Comparison of ENCODE assay signal across 9 mouse cellular contexts in genomic region chr1:133047575-133047974, GRCm38 (mm10). TPM values are rescaled to one million over a fixed set of nuclear protein-coding genes. Genes with fewer than 3 reads are reported as not detected.
DNase-seq lines count a peak whose midpoint lies in the region; ATAC-seq lines count a peak whose summit lies in the region.
"Had no signal": no experiment of that assay in that cellular context is flagged by ENCODE, and none has a peak within 500 bp of the region (broad histone marks: within the 10 kb centered on the region; RNA-seq: fewer than 3 reads in every experiment).

No protein-coding gene starts in this region.

- H3K4me2 ChIP-seq in heart, embryonic 11.5 days = peak overlapping the region; percentile 65
- H3K4me2 ChIP-seq in embryonic facial prominence, embryonic 15.5 days (replicated peaks) = peak overlapping the region; percentile 87
- peak overlapping the region; percentile 75 for H3K4me2 ChIP-seq in hindbrain, embryonic 16.5 days (ENCODE audit: low read length)
- H3K4me2 ChIP-seq in midbrain, embryonic 16.5 days (ENCODE audit: low read length) = peak overlapping the region; percentile 63

- H3K27ac ChIP-seq in heart, embryonic 11.5 days (ENCODE audit: low read depth, low read length) = no peak overlapping the region
- peak overlapping the region; percentile 73 for H3K27ac ChIP-seq in embryonic facial prominence, embryonic 15.5 days (replicated peaks)
- peak overlapping the region; percentile 72 for H3K27ac ChIP-seq in hindbrain, embryonic 16.5 days (ENCODE audit: low read depth, low read length)
- peak overlapping the region; percentile 98 for H3K27ac ChIP-seq in midbrain, embryonic 16.5 days (ENCODE audit: low read length)

- H3K4me1 ChIP-seq in heart, embryonic 11.5 days (ENCODE audit: control insufficient read depth, insufficient read depth, low read length) = peaks cover 45% of the 10 kb centered on the region
- peaks cover 29% of the 10 kb centered on the region for H3K4me1 ChIP-seq in embryonic facial prominence, embryonic 15.5 days
- peaks cover 29% of the 10 kb centered on the region for H3K4me1 ChIP-seq in hindbrain, embryonic 16.5 days (ENCODE audit: control insufficient read depth, insufficient read depth, low read depth, low read length)
- H3K4me1 ChIP-seq in midbrain, embryonic 16.5 days (ENCODE audit: control insufficient read depth, insufficient read depth, low read length) = peaks cover 32% of the 10 kb centered on the region

- no peaks in the 10 kb centered on the region for H3K9me3 ChIP-seq in heart, embryonic 11.5 days (replicated peaks; ENCODE audit: control insufficient read depth, low read length)
- H3K9me3 ChIP-seq in embryonic facial prominence, embryonic 15.5 days (replicated peaks) = no peaks in the 10 kb centered on the region
- H3K9me3 ChIP-seq in hindbrain, embryonic 16.5 days (ENCODE audit: control insufficient read depth, low read length) = no peaks in the 10 kb centered on the region
- no peaks in the 10 kb centered on the region for H3K9me3 ChIP-seq in midbrain, embryonic 16.5 days (replicated peaks; ENCODE audit: control insufficient read depth, low read length, poor library complexity, severe bottlenecking)

- WGBS in heart, embryonic 11.5 days (ENCODE audit: insufficient replicate concordance) = 53% methylated on average over 8 of the region's 8 CpGs
- WGBS in embryonic facial prominence, embryonic 15.5 days = 33% methylated on average over 8 of the region's 8 CpGs
- WGBS in hindbrain, embryonic 16.5 days = 25% methylated on average over 8 of the region's 8 CpGs
- 29% methylated on average over 8 of the region's 8 CpGs for WGBS in midbrain, embryonic 16.5 days

- H3K27me3 ChIP-seq in heart, embryonic 11.5 days (ENCODE audit: control insufficient read depth, insufficient read depth, low read length) = no peaks in the 10 kb centered on the region
- no peaks in the 10 kb centered on the region for H3K27me3 ChIP-seq in embryonic facial prominence, embryonic 15.5 days
- H3K27me3 ChIP-seq in hindbrain, embryonic 16.5 days (replicated peaks; ENCODE audit: control insufficient read depth, insufficient read depth, low read length) = no peaks in the 10 kb centered on the region
- no peaks in the 10 kb centered on the region for H3K27me3 ChIP-seq in midbrain, embryonic 16.5 days (ENCODE audit: control insufficient read depth, insufficient read depth, low read depth, low read length)

- H3K9ac ChIP-seq in heart, embryonic 11.5 days (ENCODE audit: low read depth, low read length) = peak overlapping the region; percentile 92
- H3K9ac ChIP-seq in embryonic facial prominence, embryonic 15.5 days = 0 out of 2 replicates have a peak overlapping the region, but pooled peaks have one; percentile 4
- peak overlapping the region; percentile 99 for H3K9ac ChIP-seq in hindbrain, embryonic 16.5 days (ENCODE audit: low read depth, low read length)
- peak overlapping the region; percentile 99 for H3K9ac ChIP-seq in midbrain, embryonic 16.5 days (ENCODE audit: low read depth, low read length)

- peak overlapping the region; percentile 64 for H3K4me3 ChIP-seq in heart, embryonic 11.5 days (ENCODE audit: low read depth, low read length)
- H3K4me3 ChIP-seq in embryonic facial prominence, embryonic 15.5 days (replicated peaks) = peak overlapping the region; percentile 84
- peak overlapping the region; percentile 90 for H3K4me3 ChIP-seq in hindbrain, embryonic 16.5 days (ENCODE audit: low read length)
- peak overlapping the region; percentile 89 for H3K4me3 ChIP-seq in midbrain, embryonic 16.5 days (ENCODE audit: low read depth, low read length)

- no peaks in the 10 kb centered on the region for H3K36me3 ChIP-seq in heart, embryonic 11.5 days (ENCODE audit: control insufficient read depth, insufficient read depth, low read length)
- H3K36me3 ChIP-seq in embryonic facial prominence, embryonic 15.5 days = no peaks in the 10 kb centered on the region
- H3K36me3 ChIP-seq in hindbrain, embryonic 16.5 days (ENCODE audit: control insufficient read depth, insufficient read depth, low read length) = no peaks in the 10 kb centered on the region
- H3K36me3 ChIP-seq in midbrain, embryonic 16.5 days (ENCODE audit: control insufficient read depth, insufficient read depth, low read length) = no peaks in the 10 kb centered on the region

- ATAC-seq in heart, embryonic 11.5 days (replicated peaks; ENCODE audit: insufficient number of reproducible peaks, low FRiP score, low TSS enrichment) = no peak
- ATAC-seq in embryonic facial prominence, embryonic 15.5 days (ENCODE audit: insufficient number of reproducible peaks, low FRiP score, low TSS enrichment, low read depth) = no peak; the same call in 1 of the 2 replicates
- no peak for ATAC-seq in hindbrain, embryonic 16.5 days
- ATAC-seq in midbrain, embryonic 16.5 days = no peak

- DNase-seq in heart, adult 8-10 months (ENCODE audit: low spot score) = no peak
- no peak for DNase-seq in left cerebral cortex, adult 18-20 months (ENCODE audit: low spot score in 2 of 2)
- no peak for DNase-seq in adipocyte (ENCODE audit: low spot score)
- DNase-seq in thymus, postnatal 4 days = no peak
- DNase-seq: kidney, postnatal 4 days had no signal

RNA-seq across cellular contexts. Expression of gene Pik3c2b, which starts 2.1 kb away (rescaled TPM):
- 7.7 and 10.3 TPM in 2 replicates for polyA plus RNA-seq in heart, embryonic 11.5 days (2014; fragmentation: Nextera tagmentation; extraction: Ambion mirVana)
- 10 to 100 TPM; 19.2 to 20.8 (median 19.9) TPM for total RNA-seq in heart, adult 8-10 months (2022)
- 6.2 and 8.1 TPM in 2 replicates for polyA plus RNA-seq in embryonic facial prominence, embryonic 15.5 days (2015; fragmentation: Nextera tagmentation; extraction: Ambion mirVana)
- 10.3 and 11.4 TPM in 2 replicates for polyA plus RNA-seq in hindbrain, embryonic 16.5 days (2015; fragmentation: Nextera tagmentation; extraction: Ambion mirVana)
- polyA plus RNA-seq in midbrain, embryonic 16.5 days (2015; fragmentation: Nextera tagmentation; extraction: Ambion mirVana) = 12.3 and 14.0 TPM in 2 replicates
- 10 to 100 TPM; 14.6 to 15.2 TPM for total RNA-seq in left cerebral cortex, adult 18-20 months (2021)

RNA-seq across cellular contexts. Expression of gene Mdm4, which starts 17.2 kb away (rescaled TPM):
- polyA plus RNA-seq in heart, embryonic 11.5 days (2014; fragmentation: Nextera tagmentation; extraction: Ambion mirVana) = 34.4 and 41.2 TPM in 2 replicates
- total RNA-seq in heart, adult 8-10 months (2022) = 10 to 100 TPM; 19.5 to 30.7 (median 22.6) TPM
- polyA plus RNA-seq in embryonic facial prominence, embryonic 15.5 days (2015; fragmentation: Nextera tagmentation; extraction: Ambion mirVana) = 33.5 and 42.3 TPM in 2 replicates
- polyA plus RNA-seq in hindbrain, embryonic 16.5 days (2015; fragmentation: Nextera tagmentation; extraction: Ambion mirVana) = 30.2 and 30.3 TPM in 2 replicates
- polyA plus RNA-seq in midbrain, embryonic 16.5 days (2015; fragmentation: Nextera tagmentation; extraction: Ambion mirVana) = 35.4 and 40.8 TPM in 2 replicates
- 10 to 100 TPM; 76.8 to 77.9 TPM for total RNA-seq in left cerebral cortex, adult 18-20 months (2021)

Comparison
In these comparisons a context has a peak if more than half of its experiments do, and no peak if none do; other contexts are left out.
1. H3K9ac ChIP-seq: peak in every context shown above with its lines; median percentile 99 in hindbrain, embryonic 16.5 days; 99 in midbrain, embryonic 16.5 days; 92 in heart, embryonic 11.5 days; 4 in embryonic facial prominence, embryonic 15.5 days.